ENCODE assay signal across 8 mouse cellular contexts in genomic region chr8:11554799-11555719, GRCm38 (mm10). TPM values are rescaled to one million over a fixed set of nuclear protein-coding genes. Genes with fewer than 3 reads are reported as not detected.
DNase-seq lines count a peak whose midpoint lies in the region; ATAC-seq lines count a peak whose summit lies in the region.

Gene Ing1 (plus strand): TSS chr8:11555571.

- peaks cover 47% of the 10 kb centered on the region for H3K4me1 ChIP-seq in megakaryocyte, embryonic 14.5 days

- peak within 1 kb of the TSS; percentile 100 for H3K4me3 ChIP-seq in megakaryocyte, embryonic 14.5 days (replicated peaks)

- H3K27me3 ChIP-seq in megakaryocyte, embryonic 14.5 days (replicated peaks): no peaks in the 10 kb centered on the region

- peak; percentile 40 for ATAC-seq in common myeloid progenitor, adult 5-6 weeks (replicated peaks; ENCODE audit: low read depth, poor library complexity, severe bottlenecking)

- H3K36me3 ChIP-seq in megakaryocyte, embryonic 14.5 days (replicated peaks; ENCODE audit: low read length): peaks cover 2% of the 10 kb centered on the region

- no peaks in the 10 kb centered on the region for H3K9me3 ChIP-seq in megakaryocyte, embryonic 14.5 days

- DNase-seq in ZHBTc4 (ENCODE audit: low read depth, low spot score): peak; percentile 99
- DNase-seq in gastrocnemius, adult 8-10 months (ENCODE audit: low spot score in 2 of 2): peak; percentile 89 to 93
- DNase-seq in hindlimb bud, embryonic 11.5 days (ENCODE audit: extremely low spot score, low read depth, low spot score): peak; percentile 94
- DNase-seq in left cerebral cortex, adult 8-10 months (ENCODE audit: low spot score in 2 of 2): peak; percentile 93 to 96
- peak; percentile 97 to 98 for DNase-seq in right cerebral cortex, postnatal 10 days (ENCODE audit: low spot score in 2 of 2)
- peak; percentile 92 for DNase-seq in urinary bladder, postnatal 25 days (ENCODE audit: low spot score)

RNA-seq across cellular contexts. Expression of gene Ing1, which starts in this region (rescaled TPM):
- 53.5 and 69.9 TPM in 2 replicates for total RNA-seq in common myeloid progenitor, adult 5-6 weeks (2017)
- 10 to 100 TPM; 10.9 to 13.4 (median 12.5) TPM for total RNA-seq in gastrocnemius, adult 8-10 months (2022)
- total RNA-seq in left cerebral cortex, adult 8-10 months (2022): 10 to 100 TPM; 45.0 to 51.2 (median 48.0) TPM
- polyA plus RNA-seq in megakaryocyte, embryonic 14.5 days (2012; ENCODE audit: insufficient read depth, low replicate concordance): 5.4 and 39.4 TPM in 2 replicates

Comparison
In these comparisons a context has a peak if more than half of its experiments do, and no peak if none do; other contexts are left out.
1. Peak in every context shown above with its lines: DNase-seq, ATAC-seq and H3K4me3 ChIP-seq.